Mouse (Mus musculus) olfactory bulb, adult 2 months (tissue): ENCODE data around the gene Brinp3. TPM values are rescaled to one million over a fixed set of nuclear protein-coding genes. Genes with fewer than 3 reads are reported as not detected.
"Not testable (repeated sequence)": the region's sequence is repeated elsewhere in the genome, so short reads cannot be mapped to it uniquely, and the experiment has no call there.

Source experiments
- H3K27ac ChIP-seq: fragments of 200-500 bp; 2 replicates; pipeline ENCODE4 v1.5.1; 2012; ENCODE audit warnings: low read depth, low read length; ENCODE audit not compliant: insufficient read depth
- H3K4me1 ChIP-seq: fragments of 200-500 bp; 2 replicates; pipeline ENCODE4 v1.6.1; 2012; ENCODE audit warnings: low read length; ENCODE audit not compliant: control insufficient read depth, insufficient read depth
- H3K4me3 ChIP-seq: fragments of 200-500 bp; 2 replicates; pipeline ENCODE4 v1.5.1; 2012; ENCODE audit warnings: mild to moderate bottlenecking, low read depth, low read length, moderate library complexity; ENCODE audit not compliant: insufficient read depth
- CTCF ChIP-seq: fragments of 200-500 bp; IDR thresholded peaks from 2 replicates; pipeline ENCODE4 v1.5.1; 2012; ENCODE audit warnings: low read depth, mild to moderate bottlenecking, low read length, moderate library complexity; ENCODE audit not compliant: insufficient read depth
- POLR2A ChIP-seq: fragments of 200-500 bp; IDR thresholded peaks from 2 replicates; pipeline ENCODE4 v1.6.1; 2012; ENCODE audit warnings: mild to moderate bottlenecking, low read depth, low read length, moderate library complexity; ENCODE audit not compliant: insufficient read depth
- WGBS: fragments of 180-500 bp; shearing (Covaris S2); methylation state at CpG from one replicate; pipeline ENCODE4 v1.1.7; 2018; 5-methylcytosine and 5-hydroxymethylcytosine counted together
- polyA plus RNA-seq: library from polyadenylated mRNA; stranded (reverse); fragments of >200 nt; gene quantifications from 2 replicates; pipeline ENCODE4 v1.2.4, GENCODE M21; 2012; ENCODE audit warnings: low replicate concordance; ENCODE audit not compliant: missing spikeins, insufficient read depth, insufficient read length

The Brinp3 gene
- polyA plus RNA-seq, 1 experiment: not detected

DNA sequence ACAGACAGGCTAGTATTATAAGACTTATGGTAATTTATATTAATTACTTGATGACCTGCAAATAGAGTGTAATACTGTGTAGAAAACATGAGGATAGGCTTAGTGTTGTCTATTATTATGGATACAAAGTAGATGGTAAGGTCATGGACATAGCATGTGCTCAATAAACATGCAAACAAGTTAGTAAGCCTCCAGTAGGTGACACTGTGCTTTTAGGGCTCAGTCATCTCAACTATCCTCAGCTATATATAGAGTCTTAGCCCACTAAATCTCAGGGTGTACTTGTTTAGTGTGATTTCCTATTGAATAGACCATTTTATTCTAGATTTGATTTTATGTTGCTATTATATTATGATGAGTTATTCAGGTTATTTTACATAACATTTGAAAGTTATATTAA, 34.0 kb downstream of the Brinp3 start:
- Histone ChIP-seq H3K4me1 (no peaks in the 10 kb centered on the region), H3K27ac (no peak overlapping the region), H3K4me3 (no peak overlapping the region)
- no peak for TF ChIP-seq CTCF
- no peak for TF ChIP-seq POLR2A

DNA sequence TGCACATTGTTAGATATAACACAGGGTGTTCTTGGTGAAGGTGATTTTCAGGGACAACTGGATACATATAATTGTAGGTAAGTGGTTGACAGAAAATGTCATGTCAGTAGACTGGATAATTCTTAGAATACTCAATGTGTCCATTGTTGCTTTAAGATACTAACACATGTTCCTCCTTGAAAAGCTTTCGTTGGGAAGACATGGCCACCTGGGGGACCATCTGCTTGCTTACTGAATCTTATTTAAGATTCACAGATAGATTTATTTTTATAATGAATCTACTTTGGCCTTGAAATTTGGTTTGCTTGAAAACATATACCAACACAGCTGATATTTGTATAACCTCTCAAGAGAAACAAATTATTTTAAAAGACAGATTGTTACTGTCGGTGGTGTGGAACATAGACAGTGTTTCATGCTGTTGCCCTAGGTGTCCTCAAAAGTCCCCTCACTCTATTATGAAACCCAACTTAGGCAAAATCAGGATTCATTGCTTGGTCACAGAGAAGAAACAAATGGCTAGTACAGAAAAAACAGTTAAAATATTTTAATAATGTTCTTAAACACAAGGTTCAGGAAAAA, 52.4 kb downstream of the Brinp3 start:
- Histone ChIP-seq H3K27ac (no peak overlapping the region), H3K4me1 (no peaks in the 10 kb centered on the region), H3K4me3 (no peak overlapping the region)
- WGBS: 77% methylated on average over 2 of the region's 2 CpGs
- TF ChIP-seq CTCF: no peak
- no peak for TF ChIP-seq POLR2A

DNA sequence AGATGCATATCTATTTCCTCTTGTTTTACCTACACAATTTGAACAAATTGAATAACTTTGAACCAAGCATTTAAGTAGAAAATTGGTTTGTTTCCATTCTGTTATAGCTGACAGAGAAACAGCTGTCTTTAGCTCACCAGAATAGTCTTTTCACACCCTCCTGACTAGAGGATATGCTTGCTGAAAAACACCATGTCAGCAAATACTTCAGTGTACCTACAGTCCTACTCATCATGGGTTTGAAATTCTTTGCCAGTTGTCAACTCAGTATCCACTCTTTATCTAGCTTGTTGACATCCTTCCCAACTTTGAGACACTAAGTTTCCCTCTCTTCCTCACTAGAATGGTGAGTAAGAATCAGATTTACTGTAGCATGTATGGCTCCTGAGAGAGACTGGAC, 62.4 kb downstream of the Brinp3 start:
- Histone ChIP-seq H3K27ac (no peak overlapping the region), H3K4me1 (no peaks in the 10 kb centered on the region), H3K4me3 (no peak overlapping the region)
- no peak for TF ChIP-seq POLR2A
- TF ChIP-seq CTCF: no peak

DNA sequence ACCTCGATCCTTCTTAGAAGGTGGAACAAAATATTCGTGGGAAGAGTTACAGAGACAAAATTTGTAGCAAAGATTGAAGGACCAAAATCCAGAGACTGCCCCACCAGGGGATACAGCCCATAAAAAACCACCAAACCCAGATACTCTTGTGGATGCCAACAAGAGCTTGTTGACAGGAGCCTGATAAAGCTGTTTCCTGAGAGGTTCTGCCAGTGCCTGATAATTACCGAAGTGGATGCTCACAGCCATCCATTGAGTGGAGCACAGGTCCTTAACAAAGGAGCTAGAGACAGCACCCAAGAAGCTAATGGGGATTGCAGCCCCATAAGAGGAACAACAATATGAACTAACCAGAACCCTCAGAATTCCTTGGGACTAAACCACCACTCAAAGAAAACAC, 67.6 kb downstream of the Brinp3 start:
- no peaks in the 10 kb centered on the region for H3K4me1 ChIP-seq
- 91% methylated on average over 3 of the region's 3 CpGs for WGBS
- H3K27ac ChIP-seq: no peak overlapping the region
- TF ChIP-seq CTCF (no peak), POLR2A (no peak)
- no peak overlapping the region for H3K4me3 ChIP-seq

DNA sequence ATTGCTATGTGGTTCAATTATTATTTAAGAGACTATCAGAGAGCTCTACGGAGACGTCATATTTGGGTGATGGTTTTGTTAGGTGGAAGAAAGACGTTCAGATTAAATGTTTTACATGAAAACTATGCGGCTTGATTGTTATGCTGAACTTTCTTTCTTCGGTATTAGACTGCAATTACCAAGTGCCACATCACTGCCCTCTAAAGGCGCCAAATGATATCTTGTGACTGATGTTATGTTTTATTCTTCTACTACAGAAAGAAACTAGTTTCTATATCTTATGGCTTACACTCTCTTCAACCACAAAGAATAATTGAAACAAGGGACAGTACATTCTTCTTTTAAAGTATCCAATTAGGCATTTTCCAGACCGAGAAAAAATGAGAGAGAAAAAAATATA, 89.6 kb downstream of the Brinp3 start:
- Histone ChIP-seq H3K27ac (no peak overlapping the region), H3K4me3 (no peak overlapping the region), H3K4me1 (no peaks in the 10 kb centered on the region)
- WGBS: 73% methylated on average over 7 of the region's 7 CpGs
- TF ChIP-seq CTCF: no peak
- no peak for TF ChIP-seq POLR2A

DNA sequence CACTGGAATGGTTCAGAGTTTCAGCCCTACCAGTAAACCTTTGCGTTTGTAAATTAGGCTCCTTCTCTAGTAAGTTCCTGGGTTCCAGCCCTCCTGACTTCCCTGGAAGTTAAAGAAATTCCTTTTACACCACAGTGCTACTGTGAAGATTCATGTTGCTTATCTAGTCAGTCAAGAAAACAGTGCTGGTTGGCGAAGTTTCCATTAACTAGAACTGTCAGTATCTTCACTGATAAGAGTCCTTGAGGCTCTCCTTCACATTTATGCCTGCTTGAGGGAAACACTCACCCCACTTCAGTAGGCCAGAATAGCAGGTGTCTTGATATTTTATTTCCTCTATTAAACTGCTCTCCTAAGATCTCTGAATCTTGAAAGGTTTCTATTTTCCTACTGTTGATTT, 138.3 kb downstream of the Brinp3 start:
- WGBS: 78% methylated on average over 2 of the region's 2 CpGs
- Histone ChIP-seq H3K4me3 (no peak overlapping the region), H3K4me1 (no peaks in the 10 kb centered on the region), H3K27ac (no peak overlapping the region)
- TF ChIP-seq CTCF: no peak
- no peak for TF ChIP-seq POLR2A

DNA sequence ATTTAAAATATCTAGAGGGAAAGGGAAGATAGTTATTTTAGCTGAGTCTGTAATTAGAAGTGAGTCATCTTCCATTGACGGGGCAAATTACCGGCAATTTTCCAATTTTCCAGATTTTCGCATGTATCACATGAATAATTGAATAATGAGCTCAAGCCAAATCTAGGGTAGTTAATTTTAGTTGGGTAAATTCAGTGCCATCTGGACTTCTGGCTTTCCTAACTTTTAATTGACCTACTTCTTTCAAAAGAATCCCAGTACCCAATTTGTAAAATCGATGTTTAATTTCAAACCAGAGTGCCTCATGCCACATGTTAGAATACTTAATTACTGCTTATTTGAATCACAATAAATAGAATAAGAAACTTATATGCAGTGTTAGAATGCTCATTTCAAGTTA, 162.7 kb downstream of the Brinp3 start:
- no peaks in the 10 kb centered on the region for H3K4me1 ChIP-seq
- TF ChIP-seq POLR2A (no peak), CTCF (no peak)
- WGBS: 19% methylated on average over 4 of the region's 4 CpGs

DNA sequence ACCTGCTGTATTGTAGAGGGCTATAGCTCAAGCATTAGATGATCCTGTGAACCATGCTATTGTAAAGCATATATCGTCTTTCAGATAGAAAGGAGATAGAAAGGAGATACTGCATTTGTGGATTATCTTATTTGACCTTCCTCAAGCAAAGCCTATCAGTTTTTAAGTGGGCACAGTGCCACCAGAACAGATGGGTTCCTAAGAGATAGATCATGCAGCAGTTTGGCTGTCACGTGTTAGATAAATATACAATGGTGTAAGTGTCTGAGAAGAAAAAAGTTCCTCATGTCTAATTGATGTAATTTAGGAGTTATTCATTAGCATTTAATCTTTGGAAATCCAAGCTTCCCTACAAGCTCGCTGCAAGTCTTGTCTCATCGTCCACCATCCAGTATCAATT, 206.2 kb downstream of the Brinp3 start:
- no peaks in the 10 kb centered on the region for H3K4me1 ChIP-seq
- H3K4me3 ChIP-seq: no peak overlapping the region
- 73% methylated on average over 4 of the region's 4 CpGs for WGBS
- TF ChIP-seq CTCF: no peak
- no peak for TF ChIP-seq POLR2A
- no peak overlapping the region for H3K27ac ChIP-seq

More for the DNA sequence above, 162.7 kb downstream of the Brinp3 start:
- H3K27ac ChIP-seq: no peak overlapping the region
- H3K4me3 ChIP-seq: no peak overlapping the region

DNA sequence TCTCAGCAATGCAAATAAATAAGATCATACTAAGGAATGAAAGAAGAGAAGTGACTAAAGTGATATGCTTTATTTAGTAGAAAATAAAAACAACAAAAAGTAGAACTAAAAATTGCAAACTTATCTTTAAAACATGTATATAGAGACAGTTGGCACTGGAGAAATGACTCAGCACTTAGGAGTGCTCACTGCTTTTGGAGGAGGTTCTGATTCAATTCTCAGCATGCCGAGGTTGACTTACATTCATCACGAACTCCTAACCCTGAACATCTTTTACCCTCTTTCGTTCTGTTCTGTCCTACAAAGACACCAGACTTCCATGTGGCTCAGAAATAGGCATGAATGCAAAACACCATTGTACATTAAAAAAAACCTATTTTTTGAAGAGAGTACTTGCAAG, 225.0 kb downstream of the Brinp3 start:
- WGBS: 78% methylated on average over 3 of the region's 3 CpGs
- TF ChIP-seq POLR2A: no peak
- TF ChIP-seq CTCF: no peak
- Histone ChIP-seq H3K4me1 (no peaks in the 10 kb centered on the region), H3K4me3 (no peak overlapping the region), H3K27ac (no peak overlapping the region)

DNA sequence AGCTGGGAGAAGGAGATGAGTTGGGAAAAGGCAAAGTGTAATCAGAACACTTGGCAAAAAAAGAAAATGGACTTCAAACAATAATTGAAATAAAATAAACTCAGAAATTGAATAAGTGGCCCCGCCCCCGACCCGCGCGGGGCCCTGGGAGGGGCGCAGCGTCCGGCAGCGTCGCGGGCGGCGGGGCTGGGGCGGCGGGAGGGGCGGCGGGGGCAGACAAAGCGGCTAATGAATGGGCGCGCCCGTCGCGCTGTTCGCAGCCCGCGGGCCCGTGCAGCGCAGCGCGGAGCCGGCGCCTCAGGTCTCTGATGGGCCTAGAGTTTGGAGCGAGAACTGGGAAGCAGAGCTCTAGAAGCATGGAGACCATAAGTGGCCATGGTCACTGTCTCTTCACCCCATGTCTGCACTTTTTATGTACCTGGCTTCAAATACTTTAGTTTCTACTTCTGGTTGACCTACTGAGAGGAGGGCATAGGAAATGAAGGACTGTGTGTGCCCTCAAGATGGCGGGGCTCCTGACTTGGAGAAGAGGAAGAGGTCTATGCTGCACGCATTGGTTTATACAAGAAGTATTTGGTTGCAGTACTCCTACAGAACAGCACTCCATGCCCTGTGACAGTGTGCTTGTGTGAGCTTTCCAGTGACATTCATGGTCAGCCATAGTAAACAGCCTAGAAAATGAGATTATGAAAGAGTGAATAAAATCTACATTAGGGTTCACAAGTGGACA, 230.4 kb downstream of the Brinp3 start:
- not testable (repeated sequence) for H3K4me3 ChIP-seq, H3K4me1 ChIP-seq, H3K27ac ChIP-seq
- WGBS: 4% methylated on average over 35 of the region's 35 CpGs
